Mouse (Mus musculus): ENCODE measurements around the gene Dkk3. TPM values are rescaled to one million over a fixed set of nuclear protein-coding genes. Genes with fewer than 3 reads are reported as not detected.

Dkk3 gene
- polyA plus RNA-seq, 1 experiment from 2014 or later = 15.0 TPM

DNA sequence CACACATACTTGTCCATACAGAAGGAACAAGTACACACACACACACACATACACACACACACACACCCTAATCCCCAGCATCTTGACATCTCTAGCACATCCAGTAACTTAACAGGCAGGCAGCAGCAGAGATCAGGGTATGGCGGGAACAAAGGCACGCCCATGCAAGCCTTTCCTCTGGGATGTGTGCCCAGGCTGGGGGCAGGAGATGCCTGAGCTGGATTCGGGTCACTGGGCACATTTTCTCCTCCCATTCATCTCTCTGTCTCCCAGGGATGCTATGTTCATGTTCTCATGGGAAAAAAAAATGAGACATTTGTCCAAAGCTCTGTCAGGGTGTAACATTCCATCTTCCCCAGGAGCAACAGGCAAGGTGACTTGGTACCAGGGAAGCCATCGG, 14.9 kb downstream of the Dkk3 start:
- Histone ChIP-seq H3K4me1 (replicated peaks; ENCODE audit: control insufficient read depth, insufficient read depth, low read length) (peaks cover 10% of the 10 kb centered on the region; the same call in 1 of the 2 replicates), H3K4me3 (ENCODE audit: low read depth, low read length) (no peak overlapping the region), H3K36me3 (ENCODE audit: control insufficient read depth, insufficient read depth, low read length) (no peaks in the 10 kb centered on the region), H3K9ac (ENCODE audit: low read length) (no peak overlapping the region), H3K4me2 (ENCODE audit: low read depth, low read length, severe bottlenecking) (no peak overlapping the region), H3K27ac (ENCODE audit: low read depth, low read length) (no peak overlapping the region), H3K9me3 (ENCODE audit: control insufficient read depth, low read length) (no peaks in the 10 kb centered on the region), H3K27me3 (ENCODE audit: control insufficient read depth, insufficient read depth, low read length) (no peaks in the 10 kb centered on the region)
- no peak for ATAC-seq (replicated peaks; ENCODE audit: low FRiP score)
- DNase-seq (ENCODE audit: low spot score) = no peak
- WGBS = 77% methylated on average over 4 of the region's 4 CpGs

DNA sequence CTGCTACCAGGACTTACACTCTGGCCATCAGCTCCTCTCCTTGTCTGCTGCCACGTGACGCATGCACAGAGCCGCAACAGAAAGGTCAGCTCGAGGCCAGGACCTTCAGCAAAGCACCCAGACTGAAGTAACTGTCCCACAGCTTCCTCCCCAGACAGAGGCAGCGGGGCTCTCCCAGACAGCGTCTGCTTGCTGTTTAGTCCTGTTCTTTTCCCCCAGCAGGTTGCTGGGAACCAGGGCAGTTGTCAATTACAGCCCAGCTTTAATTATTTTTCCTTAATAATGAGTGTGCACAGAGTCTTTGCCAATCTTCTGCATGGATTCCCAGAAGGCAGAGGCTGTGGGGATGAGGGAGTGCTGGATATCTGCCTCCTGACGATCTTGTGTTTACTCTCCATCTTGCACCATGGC, 15.8 kb downstream of the Dkk3 start:
- Histone ChIP-seq H3K36me3 (ENCODE audit: control insufficient read depth, insufficient read depth, low read length) (no peaks in the 10 kb centered on the region), H3K27me3 (ENCODE audit: control insufficient read depth, insufficient read depth, low read length) (no peaks in the 10 kb centered on the region), H3K4me2 (ENCODE audit: low read depth, low read length, severe bottlenecking) (no peak overlapping the region), H3K4me1 (replicated peaks; ENCODE audit: control insufficient read depth, insufficient read depth, low read length) (peaks cover 10% of the 10 kb centered on the region; the same call in 1 of the 2 replicates), H3K9ac (ENCODE audit: low read length) (no peak overlapping the region), H3K9me3 (ENCODE audit: control insufficient read depth, low read length) (no peaks in the 10 kb centered on the region), H3K27ac (ENCODE audit: low read depth, low read length) (peak overlapping the region; percentile 60; the same call in 1 of the 2 replicates), H3K4me3 (ENCODE audit: low read depth, low read length) (no peak overlapping the region)
- ATAC-seq (replicated peaks; ENCODE audit: low FRiP score) = peak; percentile 66
- DNase-seq (ENCODE audit: low spot score) = no peak
- WGBS = 36% methylated on average over 7 of the region's 7 CpGs

DNA sequence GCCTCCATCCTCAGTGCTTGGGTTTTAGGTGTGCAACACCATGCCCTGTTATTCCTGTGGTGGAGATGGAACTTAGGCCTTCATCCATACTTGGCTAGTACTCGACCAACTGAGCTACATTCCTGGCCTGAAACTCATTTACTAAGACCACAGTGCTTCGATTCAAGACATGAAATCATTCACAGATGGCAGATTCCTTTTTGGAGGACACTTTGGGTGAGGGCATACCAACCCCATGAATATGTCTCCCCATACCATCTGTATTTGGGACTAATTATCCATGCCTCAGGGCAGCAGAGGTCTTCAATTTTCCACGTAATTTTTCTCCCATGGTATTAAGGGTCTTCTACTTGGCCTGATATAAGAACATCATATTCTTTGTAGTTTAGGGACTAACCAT, 16.2 kb downstream of the Dkk3 start:
- H3K4me3 ChIP-seq (ENCODE audit: low read depth, low read length) = no peak overlapping the region
- 75% methylated on average over 3 of the region's 3 CpGs for WGBS
- H3K27me3 ChIP-seq (ENCODE audit: control insufficient read depth, insufficient read depth, low read length) = no peaks in the 10 kb centered on the region
- H3K9ac ChIP-seq (ENCODE audit: low read length) = no peak overlapping the region
- ATAC-seq (replicated peaks; ENCODE audit: low FRiP score) = 0 out of 2 replicates have a peak, but pooled peaks have one; percentile 7
- peaks cover 10% of the 10 kb centered on the region; the same call in 1 of the 2 replicates for H3K4me1 ChIP-seq (replicated peaks; ENCODE audit: control insufficient read depth, insufficient read depth, low read length)
- H3K36me3 ChIP-seq (ENCODE audit: control insufficient read depth, insufficient read depth, low read length) = no peaks in the 10 kb centered on the region
- no peak for DNase-seq (ENCODE audit: low spot score)
- H3K9me3 ChIP-seq (ENCODE audit: control insufficient read depth, low read length) = no peaks in the 10 kb centered on the region
- no peak overlapping the region for H3K4me2 ChIP-seq (ENCODE audit: low read depth, low read length, severe bottlenecking)
- peak overlapping the region; percentile 60 for H3K27ac ChIP-seq (ENCODE audit: low read depth, low read length)

DNA sequence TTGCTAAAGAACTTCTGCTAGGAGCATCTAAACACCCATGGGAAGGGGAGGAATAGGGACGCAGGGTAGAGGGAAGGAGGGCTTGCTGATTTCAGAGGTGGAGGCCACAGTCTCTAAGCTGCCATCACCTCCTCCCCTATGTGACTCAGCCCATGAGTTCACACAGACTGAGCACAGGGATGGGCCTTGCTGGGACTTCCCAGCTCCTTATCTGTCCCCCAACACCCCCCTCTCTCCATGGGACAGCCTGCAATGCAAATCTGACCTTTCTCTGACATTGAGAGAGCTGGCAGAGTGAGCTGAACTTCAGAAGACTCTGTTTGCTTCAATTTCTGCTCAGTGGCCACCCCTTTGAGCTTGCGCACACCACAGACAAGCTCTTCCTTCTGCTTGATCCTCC, 18.1 kb downstream of the Dkk3 start:
- Histone ChIP-seq H3K4me2 (ENCODE audit: low read depth, low read length, severe bottlenecking) (no peak overlapping the region), H3K9me3 (ENCODE audit: control insufficient read depth, low read length) (no peaks in the 10 kb centered on the region), H3K27ac (ENCODE audit: low read depth, low read length) (no peak overlapping the region), H3K4me3 (ENCODE audit: low read depth, low read length) (no peak overlapping the region), H3K9ac (ENCODE audit: low read length) (no peak overlapping the region), H3K27me3 (ENCODE audit: control insufficient read depth, insufficient read depth, low read length) (no peaks in the 10 kb centered on the region), H3K4me1 (replicated peaks; ENCODE audit: control insufficient read depth, insufficient read depth, low read length) (peaks cover 10% of the 10 kb centered on the region; the same call in 1 of the 2 replicates), H3K36me3 (ENCODE audit: control insufficient read depth, insufficient read depth, low read length) (no peaks in the 10 kb centered on the region)
- ATAC-seq (replicated peaks; ENCODE audit: low FRiP score) (no peak), DNase-seq (ENCODE audit: low spot score) (no peak)
- WGBS = 91% methylated on average over 2 of the region's 2 CpGs

DNA sequence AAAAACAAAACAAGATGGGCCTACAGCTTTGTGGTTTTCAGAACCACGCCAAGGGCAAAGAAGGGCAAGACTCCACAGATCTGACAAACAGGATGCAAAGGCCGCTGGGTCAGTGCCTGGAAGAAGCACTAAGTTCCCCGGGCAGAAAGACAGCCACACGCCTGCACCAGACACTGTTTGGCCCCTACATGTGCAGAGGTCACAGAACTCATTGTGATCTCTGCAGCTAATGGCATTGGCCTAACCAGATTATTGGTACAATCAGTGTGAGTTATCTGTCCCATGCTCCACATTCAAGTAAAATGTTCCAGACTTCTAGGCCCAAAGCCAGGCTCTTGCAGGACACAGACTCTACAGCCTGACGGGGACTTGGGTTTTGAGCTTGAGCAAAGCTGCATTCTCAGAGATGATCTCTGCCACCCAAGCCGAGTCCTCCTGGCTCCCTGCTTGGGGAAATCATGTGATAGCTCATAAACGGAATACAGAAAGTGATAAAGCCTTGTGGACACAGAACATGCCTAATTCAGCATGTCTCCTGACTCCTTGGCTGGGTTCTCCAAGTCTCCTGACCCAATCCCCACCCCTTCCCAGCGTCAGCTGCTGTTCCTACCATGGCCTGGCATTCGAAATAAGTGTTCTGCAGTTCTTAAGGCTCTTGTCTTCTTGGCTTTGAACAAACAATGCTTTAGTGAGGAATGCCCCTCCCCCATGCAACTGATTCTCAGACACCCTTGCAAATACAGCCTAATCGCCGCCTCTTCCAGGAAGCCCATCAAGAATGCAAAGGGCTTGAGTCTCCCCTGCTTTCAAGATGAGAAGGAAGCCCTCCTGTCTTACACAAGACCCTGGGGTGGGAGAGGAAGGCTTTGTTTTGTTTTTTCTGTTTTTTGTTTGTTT, 20.1 kb downstream of the Dkk3 start:
- Histone ChIP-seq H3K4me1 (replicated peaks; ENCODE audit: control insufficient read depth, insufficient read depth, low read length) (peaks cover 5% of the 10 kb centered on the region; the same call in 1 of the 2 replicates), H3K27me3 (ENCODE audit: control insufficient read depth, insufficient read depth, low read length) (no peaks in the 10 kb centered on the region), H3K4me2 (ENCODE audit: low read depth, low read length, severe bottlenecking) (no peak overlapping the region), H3K27ac (ENCODE audit: low read depth, low read length) (no peak overlapping the region), H3K4me3 (ENCODE audit: low read depth, low read length) (no peak overlapping the region), H3K9me3 (ENCODE audit: control insufficient read depth, low read length) (no peaks in the 10 kb centered on the region), H3K9ac (ENCODE audit: low read length) (no peak overlapping the region), H3K36me3 (ENCODE audit: control insufficient read depth, insufficient read depth, low read length) (no peaks in the 10 kb centered on the region)
- 81% methylated on average over 11 of the region's 11 CpGs for WGBS
- DNase-seq (ENCODE audit: low spot score) = no peak
- ATAC-seq (replicated peaks; ENCODE audit: low FRiP score) = no peak

DNA sequence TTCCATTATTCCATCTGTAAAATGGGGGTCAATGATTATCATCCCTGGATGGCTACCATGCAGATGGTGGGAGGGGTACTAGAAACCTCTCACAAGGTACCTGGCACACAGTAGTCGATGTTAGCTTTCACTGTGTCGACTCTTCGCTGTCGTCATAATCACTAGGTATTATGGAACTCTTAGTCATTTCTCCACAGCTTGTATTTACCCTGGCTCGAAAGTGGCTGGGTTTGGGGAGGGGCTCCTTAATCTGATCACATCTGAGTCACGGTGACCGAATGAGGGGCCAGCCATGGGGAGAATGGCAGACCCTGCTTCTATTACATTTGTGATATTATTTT, 20.7 kb downstream of the Dkk3 start:
- Histone ChIP-seq H3K4me3 (ENCODE audit: low read depth, low read length) (no peak overlapping the region), H3K27ac (ENCODE audit: low read depth, low read length) (no peak overlapping the region), H3K9me3 (ENCODE audit: control insufficient read depth, low read length) (no peaks in the 10 kb centered on the region), H3K4me1 (replicated peaks; ENCODE audit: control insufficient read depth, insufficient read depth, low read length) (peaks cover 2% of the 10 kb centered on the region; the same call in 1 of the 2 replicates), H3K9ac (ENCODE audit: low read length) (no peak overlapping the region), H3K36me3 (ENCODE audit: control insufficient read depth, insufficient read depth, low read length) (no peaks in the 10 kb centered on the region), H3K27me3 (ENCODE audit: control insufficient read depth, insufficient read depth, low read length) (no peaks in the 10 kb centered on the region), H3K4me2 (ENCODE audit: low read depth, low read length, severe bottlenecking) (no peak overlapping the region)
- ATAC-seq (replicated peaks; ENCODE audit: low FRiP score) (no peak), DNase-seq (ENCODE audit: low spot score) (no peak)
- WGBS = 84% methylated on average over 7 of the region's 7 CpGs

DNA sequence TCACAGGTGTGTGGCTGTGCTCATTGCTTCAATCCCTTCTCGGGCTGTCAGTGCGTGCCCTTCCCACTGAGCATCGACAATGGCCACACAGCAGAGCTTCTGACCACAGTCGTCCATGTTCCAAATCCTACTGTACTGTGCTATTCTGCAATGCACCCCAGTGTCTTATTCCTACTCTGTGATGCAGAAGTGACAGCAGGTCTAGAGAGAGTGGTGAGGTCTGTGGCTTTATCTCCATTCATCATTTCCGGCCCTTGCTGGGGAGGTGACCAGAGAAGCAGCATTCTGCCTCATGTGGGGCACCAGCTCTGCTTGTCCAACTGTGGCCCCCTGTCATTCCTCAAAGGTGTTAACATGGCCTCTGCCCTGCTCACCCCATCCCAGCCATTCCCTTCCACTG, 22.3 kb downstream of the Dkk3 start:
- H3K27me3 ChIP-seq (ENCODE audit: control insufficient read depth, insufficient read depth, low read length) = no peaks in the 10 kb centered on the region
- no peak for ATAC-seq (replicated peaks; ENCODE audit: low FRiP score)
- no peaks in the 10 kb centered on the region for H3K36me3 ChIP-seq (ENCODE audit: control insufficient read depth, insufficient read depth, low read length)
- no peak overlapping the region for H3K9ac ChIP-seq (ENCODE audit: low read length)
- no peaks in the 10 kb centered on the region for H3K4me1 ChIP-seq (replicated peaks; ENCODE audit: control insufficient read depth, insufficient read depth, low read length)
- WGBS = 85% methylated on average over 5 of the region's 5 CpGs
- DNase-seq (ENCODE audit: low spot score) = no peak
- H3K4me3 ChIP-seq (ENCODE audit: low read depth, low read length) = no peak overlapping the region
- H3K27ac ChIP-seq (ENCODE audit: low read depth, low read length) = no peak overlapping the region
- no peaks in the 10 kb centered on the region for H3K9me3 ChIP-seq (ENCODE audit: control insufficient read depth, low read length)
- H3K4me2 ChIP-seq (ENCODE audit: low read depth, low read length, severe bottlenecking) = no peak overlapping the region

DNA sequence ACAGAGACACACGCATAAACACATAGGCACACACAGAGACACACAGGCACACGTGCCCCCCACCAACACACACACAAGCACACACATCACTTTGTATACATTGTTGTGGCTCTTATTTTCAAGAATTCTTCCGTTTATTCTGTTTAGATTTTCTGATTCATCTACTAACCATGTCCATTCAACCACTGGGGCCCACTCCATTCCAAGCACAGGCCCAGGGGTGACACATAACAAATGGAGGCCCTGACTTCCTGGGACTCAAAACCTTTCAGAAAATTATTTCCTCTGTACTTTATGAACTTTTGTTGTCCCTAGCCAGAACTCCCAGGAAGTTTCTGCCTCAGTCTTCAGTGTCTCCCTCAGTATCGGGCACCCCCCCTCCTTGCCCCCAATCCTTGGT, 23.7 kb downstream of the Dkk3 start:
- H3K4me2 ChIP-seq (ENCODE audit: low read depth, low read length, severe bottlenecking) = no peak overlapping the region
- no peaks in the 10 kb centered on the region for H3K4me1 ChIP-seq (replicated peaks; ENCODE audit: control insufficient read depth, insufficient read depth, low read length)
- no peaks in the 10 kb centered on the region for H3K27me3 ChIP-seq (ENCODE audit: control insufficient read depth, insufficient read depth, low read length)
- H3K27ac ChIP-seq (ENCODE audit: low read depth, low read length) = no peak overlapping the region
- no peaks in the 10 kb centered on the region for H3K36me3 ChIP-seq (ENCODE audit: control insufficient read depth, insufficient read depth, low read length)
- no peak for DNase-seq (ENCODE audit: low spot score)
- ATAC-seq (replicated peaks; ENCODE audit: low FRiP score) = no peak
- no peak overlapping the region for H3K9ac ChIP-seq (ENCODE audit: low read length)
- H3K9me3 ChIP-seq (ENCODE audit: control insufficient read depth, low read length) = no peaks in the 10 kb centered on the region
- WGBS = 88% methylated on average over 4 of the region's 4 CpGs
- no peak overlapping the region for H3K4me3 ChIP-seq (ENCODE audit: low read depth, low read length)

DNA sequence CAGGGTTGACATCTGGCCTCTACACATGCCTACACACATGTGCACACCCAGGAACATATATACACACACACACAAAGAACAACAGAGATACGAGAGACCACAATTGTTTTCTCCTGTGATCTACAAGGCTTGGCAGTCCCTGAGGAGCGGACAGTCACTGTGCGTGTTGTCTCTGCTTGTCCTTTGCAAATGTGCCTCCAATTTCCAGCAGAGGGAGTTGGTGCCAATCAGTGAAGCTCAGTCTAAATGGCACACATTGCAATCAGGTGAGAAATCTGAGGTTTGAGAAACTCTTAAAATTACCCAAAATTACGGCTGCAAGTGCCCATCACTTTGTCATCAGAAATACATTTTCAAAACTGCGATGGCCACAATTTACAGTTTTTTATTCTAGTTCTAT, 25.6 kb downstream of the Dkk3 start:
- 92% methylated on average over 5 of the region's 5 CpGs for WGBS
- no peak overlapping the region for H3K4me2 ChIP-seq (ENCODE audit: low read depth, low read length, severe bottlenecking)
- no peaks in the 10 kb centered on the region for H3K36me3 ChIP-seq (ENCODE audit: control insufficient read depth, insufficient read depth, low read length)

More for the DNA sequence above, 25.6 kb downstream of the Dkk3 start:
- H3K9me3 ChIP-seq (ENCODE audit: control insufficient read depth, low read length) = no peaks in the 10 kb centered on the region
- H3K27me3 ChIP-seq (ENCODE audit: control insufficient read depth, insufficient read depth, low read length) = no peaks in the 10 kb centered on the region
- H3K4me3 ChIP-seq (ENCODE audit: low read depth, low read length) = no peak overlapping the region
- no peak overlapping the region for H3K9ac ChIP-seq (ENCODE audit: low read length)
- no peak overlapping the region for H3K27ac ChIP-seq (ENCODE audit: low read depth, low read length)
- H3K4me1 ChIP-seq (replicated peaks; ENCODE audit: control insufficient read depth, insufficient read depth, low read length) = no peaks in the 10 kb centered on the region
- no peak for DNase-seq (ENCODE audit: low spot score)
- no peak for ATAC-seq (replicated peaks; ENCODE audit: low FRiP score)

Data from forebrain, embryonic 11.5 days (tissue).